Mouse (Mus musculus): ENCODE results near the gene Zfp937.
"Not testable (repeated sequence)": the region's sequence is repeated elsewhere in the genome, so short reads cannot be mapped to it uniquely, and the experiment has no call there.

Gene Zfp937

DNA sequence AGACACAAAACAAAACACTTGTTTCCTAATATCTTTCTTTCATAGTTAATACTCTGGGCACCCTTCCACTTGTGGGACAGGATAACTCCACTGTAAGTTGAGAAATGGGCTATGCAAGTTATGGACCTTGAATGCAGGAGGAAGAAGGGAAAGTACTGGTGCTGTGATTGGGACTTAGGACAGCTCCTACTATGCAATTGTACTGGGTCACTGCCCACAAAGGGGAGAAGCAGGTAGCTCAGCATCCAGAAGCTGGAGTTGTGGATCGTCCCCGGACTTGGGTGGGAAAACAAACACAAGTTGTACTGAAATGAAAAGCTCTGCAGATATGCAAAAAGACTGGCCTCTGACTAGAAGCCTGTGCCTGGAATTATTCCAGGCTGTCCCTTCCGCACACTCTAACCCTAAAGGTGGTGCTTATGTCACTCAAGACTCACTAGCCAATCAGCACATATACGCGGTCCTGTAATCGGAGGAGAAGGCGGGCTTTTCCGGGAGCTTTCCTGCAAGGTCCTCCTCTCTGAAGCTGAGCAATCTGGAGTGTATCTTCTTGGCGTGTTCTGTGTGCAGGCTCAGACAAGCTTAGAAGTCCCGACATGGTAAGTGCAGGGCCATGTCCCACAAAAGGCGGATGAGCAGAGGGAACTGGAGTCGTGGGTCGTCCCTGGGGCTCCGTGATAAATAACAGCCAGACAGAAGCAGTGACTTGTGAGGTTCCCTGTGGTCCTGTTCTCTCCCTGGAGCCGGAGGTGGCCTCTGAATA lies at the start of gene Zfp937:
Zfp937 (plus strand) TSS at position 474 of the 763 bp plus-strand sequence.
- peak; percentile 76 for DNase-seq (ENCODE audit: low read depth, low spot score)

DNA sequence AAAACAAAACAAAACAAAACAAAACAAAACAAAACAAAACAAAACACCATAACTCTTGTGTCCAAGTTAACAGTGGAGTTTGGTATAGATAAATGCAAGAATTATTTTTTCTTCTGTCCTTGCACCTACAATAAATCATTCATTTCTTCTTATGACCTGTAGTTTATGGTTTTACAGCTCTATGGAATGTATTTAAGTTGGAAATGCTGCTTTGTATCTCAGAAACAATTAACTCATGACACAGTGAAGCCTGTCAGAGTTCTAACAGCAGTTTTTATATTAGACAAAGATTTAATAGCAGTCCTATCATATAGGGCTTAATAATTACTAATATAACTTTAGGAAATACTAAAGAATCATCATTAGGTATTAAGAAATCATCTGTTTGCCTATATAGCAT lies 44.0 kb upstream of the Zfp937 start:
- no peak for DNase-seq (ENCODE audit: low read depth, low spot score)

DNA sequence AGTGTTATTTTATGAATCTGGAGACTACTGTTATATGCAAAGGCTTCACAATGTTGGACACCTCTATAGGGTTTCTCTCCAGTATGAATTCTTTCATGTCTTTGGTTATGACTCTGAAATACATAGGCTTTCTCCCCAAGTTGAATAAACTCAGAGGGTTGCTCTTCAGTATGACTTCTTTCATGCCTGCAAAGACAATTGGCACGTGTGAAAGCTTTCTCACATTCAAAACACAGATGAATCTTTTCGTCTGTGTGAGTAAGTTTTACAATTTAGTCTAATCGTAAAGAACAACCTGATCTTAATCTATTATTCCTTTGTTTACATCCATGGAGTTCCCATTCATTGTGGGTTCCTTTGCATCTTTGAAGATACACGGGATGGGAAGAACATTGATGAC lies 38.3 kb upstream of the Zfp937 start, which contains the start of gene Gm10770:
Gm10770 (minus strand) TSS at position 101 of the 400 bp plus-strand sequence.
- not testable (repeated sequence) for DNase-seq (ENCODE audit: low read depth, low spot score)

DNA sequence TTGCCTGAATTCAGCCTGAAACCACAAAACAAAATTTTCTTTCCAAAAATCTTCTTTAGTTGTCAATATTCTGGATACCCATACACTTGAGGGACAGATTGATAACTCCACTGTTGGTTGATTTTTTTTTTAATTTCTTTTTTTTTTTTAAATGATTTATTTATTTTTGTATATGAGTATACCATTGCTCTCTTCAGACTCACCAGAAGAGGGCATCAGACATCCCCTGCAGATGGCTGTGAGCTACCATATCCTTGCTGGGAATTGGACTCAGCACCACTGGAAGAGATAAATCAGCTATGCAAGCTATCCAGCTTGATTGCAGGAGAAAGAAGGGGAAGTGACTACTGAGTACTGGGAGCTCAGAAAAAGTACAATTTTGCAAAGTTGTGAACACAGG lies 36.8 kb upstream of the Zfp937 start:
- not testable (repeated sequence) for DNase-seq (ENCODE audit: low read depth, low spot score)

DNA sequence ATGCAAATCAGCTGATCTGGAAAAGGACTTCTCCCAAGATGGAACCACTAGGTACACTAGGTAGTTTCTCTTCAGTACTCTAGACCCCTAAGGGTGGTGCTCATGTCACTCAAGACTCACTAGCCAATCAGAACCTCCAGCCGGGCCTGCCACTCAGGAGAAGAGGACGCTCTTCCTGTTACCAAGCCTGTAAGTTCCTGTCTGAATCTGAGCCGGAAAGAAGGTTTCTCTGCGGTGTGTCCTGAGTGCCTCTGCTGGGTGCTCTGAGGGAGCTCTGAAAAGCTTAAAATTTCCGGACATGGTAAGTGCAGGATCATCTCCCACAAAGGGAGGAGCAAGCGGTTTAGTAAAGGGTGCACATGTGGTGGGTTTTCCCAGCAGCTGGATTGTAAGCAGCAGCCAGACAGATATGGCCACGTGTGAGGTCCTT lies 36.3 kb upstream of the Zfp937 start, which contains the start of gene Gm14139:
Gm14139 (plus strand) TSS at position 186 of the 430 bp plus-strand sequence.
- not testable (repeated sequence) for DNase-seq (ENCODE audit: low read depth, low spot score)

DNA sequence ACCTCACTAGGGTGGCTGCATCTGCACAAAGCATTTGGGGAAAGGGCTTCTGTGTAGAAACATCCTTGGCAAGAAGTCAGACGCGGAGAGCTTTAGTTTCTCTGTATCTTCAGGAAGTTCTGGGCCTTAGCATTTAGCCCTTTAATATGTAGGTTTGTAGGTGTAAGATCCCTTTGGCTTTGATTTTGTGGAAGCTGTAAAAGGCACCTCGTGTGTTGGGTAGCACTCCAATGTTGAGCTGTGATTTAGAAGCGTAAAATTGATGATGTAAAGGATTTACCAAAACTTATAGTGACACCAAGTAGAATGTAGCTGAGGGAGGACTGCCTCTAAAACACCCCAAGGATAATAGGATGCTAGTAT lies 471 bp downstream of the Zfp937 start:
- not testable (repeated sequence) for DNase-seq (ENCODE audit: low read depth, low spot score)

DNA sequence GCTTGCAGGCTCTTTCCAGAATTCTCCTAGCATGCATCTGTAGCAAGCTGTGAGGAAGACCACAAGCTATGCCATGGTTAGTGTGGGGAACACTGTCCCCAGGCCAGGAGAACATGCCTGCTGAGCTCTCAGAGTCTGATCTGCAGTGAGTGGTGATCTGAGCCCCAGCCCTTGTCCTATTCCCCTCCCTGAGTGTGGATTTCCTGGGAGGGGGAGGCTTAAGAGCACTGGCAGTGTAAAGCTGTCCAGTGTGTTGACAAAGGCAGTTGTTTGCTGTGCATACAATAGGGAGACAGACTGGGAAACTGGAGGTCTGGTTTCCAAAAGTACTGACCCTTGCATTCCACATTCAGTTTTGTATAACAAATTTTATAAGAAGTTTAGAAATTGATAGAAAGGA lies 5.4 kb downstream of the Zfp937 start:
- not testable (repeated sequence) for DNase-seq (ENCODE audit: low read depth, low spot score)

DNA sequence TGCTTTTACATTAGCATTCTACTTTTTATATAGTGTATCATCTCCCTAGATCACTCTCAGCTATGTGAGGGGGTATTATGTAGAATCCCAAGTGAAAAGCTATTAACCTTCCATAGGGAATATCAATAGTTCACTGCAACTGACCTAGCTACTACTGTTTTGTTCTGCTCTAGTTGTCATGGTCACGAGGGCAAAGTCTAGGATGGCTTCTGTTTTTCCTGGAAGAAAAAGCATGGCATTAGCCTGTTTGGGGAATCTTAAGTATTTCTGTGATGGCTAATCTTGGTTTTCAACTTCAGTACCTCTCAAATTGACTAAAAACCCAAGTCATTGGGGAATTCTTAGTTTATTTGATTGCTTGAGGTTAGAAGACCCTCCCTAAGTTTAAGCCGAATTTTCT lies 25.3 kb downstream of the Zfp937 start:
- no peak for DNase-seq (ENCODE audit: low read depth, low spot score)

DNA sequence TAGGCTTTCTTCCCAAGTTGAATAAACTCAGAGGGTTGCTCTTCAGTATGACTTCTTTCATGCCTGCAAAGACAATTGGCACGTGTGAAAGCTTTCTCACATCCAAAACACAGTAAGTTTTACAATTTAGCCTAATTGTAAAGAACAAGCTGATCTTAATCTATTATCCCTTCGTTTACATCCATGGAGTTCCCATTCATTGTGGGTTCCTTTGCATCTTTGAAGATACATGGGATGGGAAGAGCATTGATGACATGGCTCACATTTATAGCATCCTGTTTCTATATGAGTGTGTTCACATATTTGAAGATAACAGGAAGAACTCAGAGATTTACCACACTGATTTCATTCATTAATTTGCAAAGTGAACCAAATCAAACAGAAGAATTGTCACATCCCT lies 37.6 kb downstream of the Zfp937 start, which contains the start of gene Gm21994:
Gm21994 (minus strand) TSS at position 101 of the 400 bp plus-strand sequence.
- DNase-seq (ENCODE audit: low read depth, low spot score) = not testable (repeated sequence)

DNA sequence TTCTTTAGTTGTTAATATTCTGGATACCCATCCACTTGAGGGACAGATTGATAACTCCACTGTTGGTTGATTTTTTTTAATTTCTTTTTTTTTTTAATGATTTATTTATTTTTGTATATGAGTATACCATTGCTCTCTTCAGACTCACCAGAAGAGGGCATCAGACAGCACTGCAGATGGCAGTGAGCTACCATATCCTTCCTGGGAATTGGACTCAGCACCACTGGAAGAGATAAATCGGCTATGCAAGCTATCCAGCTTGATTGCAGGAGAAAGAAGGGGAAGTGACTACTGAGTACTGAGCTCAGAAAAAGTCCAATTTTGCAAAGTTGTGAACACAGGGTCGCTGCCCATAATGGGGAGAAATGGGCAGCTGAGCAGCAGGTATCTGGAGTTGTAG lies 39.0 kb downstream of the Zfp937 start:
- not testable (repeated sequence) for DNase-seq (ENCODE audit: low read depth, low spot score)

DNA sequence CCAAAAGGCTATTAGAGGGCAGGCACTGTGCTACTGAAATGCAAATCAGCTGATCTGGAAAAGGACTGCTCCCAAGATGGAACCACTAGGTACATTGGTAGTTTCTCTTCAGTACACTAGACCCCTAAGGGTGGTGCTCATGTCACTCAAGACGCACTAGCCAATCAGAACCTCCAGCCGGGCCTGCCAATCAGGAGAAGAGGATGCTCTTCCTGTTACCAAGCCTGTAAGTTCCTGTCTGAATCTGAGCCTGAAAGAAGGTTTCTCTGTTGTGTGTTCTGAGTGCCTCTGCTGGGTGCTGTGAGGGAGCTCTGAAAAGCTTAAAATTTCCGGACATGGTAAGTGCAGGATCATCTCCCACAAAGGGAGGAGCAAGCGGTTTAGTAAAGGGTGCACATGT lies 39.4 kb downstream of the Zfp937 start, which contains the start of gene Gm14124:
Gm14124 (plus strand) TSS at position 227 of the 400 bp plus-strand sequence.
- DNase-seq (ENCODE audit: low read depth, low spot score) = not testable (repeated sequence)
